ENCODE assay signal across 8 mouse cellular contexts in the genomic region with DNA sequence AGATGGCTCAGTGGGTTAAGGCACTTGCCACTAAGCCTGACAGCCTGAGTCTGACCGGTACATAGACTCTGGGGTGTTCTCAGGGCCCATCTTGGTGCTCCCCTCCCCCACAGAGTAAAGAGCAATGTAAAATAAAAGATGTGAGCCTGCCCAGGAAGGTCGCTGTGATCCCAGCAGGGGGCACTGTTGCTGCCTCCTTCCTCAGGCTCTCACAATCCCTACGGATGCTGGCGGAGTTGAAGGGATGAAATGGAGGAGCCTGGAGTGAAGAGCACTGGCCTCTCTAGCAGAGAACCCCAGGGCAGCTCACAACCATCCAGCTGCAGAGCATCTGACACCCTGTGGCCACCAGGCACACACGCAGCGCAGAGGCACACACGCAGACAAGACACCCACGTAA. TPM values are rescaled to one million over a fixed set of nuclear protein-coding genes. Genes with fewer than 3 reads are reported as not detected.
DNase-seq lines count a peak whose midpoint lies in the region; ATAC-seq and TF ChIP-seq lines count a peak whose summit lies in the region.

No protein-coding gene starts in this region.

- no peak overlapping the region for H3K27ac ChIP-seq in forebrain, embryonic 11.5 days (ENCODE audit: low read depth, low read length)
- H3K27ac ChIP-seq in forebrain, embryonic 16.5 days (ENCODE audit: low read length) = no peak overlapping the region
- no peak overlapping the region for H3K27ac ChIP-seq in forebrain, postnatal 0 days (ENCODE audit: low read depth, low read length)
- H3K27ac ChIP-seq in lung, embryonic 14.5 days (ENCODE audit: low read depth) = no peak overlapping the region

- peak; percentile 67 for TF ChIP-seq CTCF in forebrain, postnatal 0 days (IDR thresholded peaks at IDR 0.05; ENCODE audit: low read depth)
- TF ChIP-seq CTCF in lung, embryonic 14.5 days (IDR thresholded peaks at IDR 0.05; ENCODE audit: low read depth) = peak; percentile 65

- H3K4me2 ChIP-seq in forebrain, embryonic 11.5 days (ENCODE audit: low read depth, low read length, severe bottlenecking) = no peak overlapping the region
- no peak overlapping the region for H3K4me2 ChIP-seq in forebrain, embryonic 16.5 days (ENCODE audit: low read length)
- H3K4me2 ChIP-seq in forebrain, postnatal 0 days (ENCODE audit: low read depth) = no peak overlapping the region
- no peak overlapping the region for H3K4me2 ChIP-seq in lung, embryonic 14.5 days

- no peaks in the 10 kb centered on the region; the same call in 1 of the 2 replicates for H3K4me1 ChIP-seq in forebrain, embryonic 11.5 days (replicated peaks; ENCODE audit: control insufficient read depth, insufficient read depth, low read length)
- no peaks in the 10 kb centered on the region for H3K4me1 ChIP-seq in forebrain, embryonic 16.5 days (replicated peaks; ENCODE audit: control insufficient read depth, insufficient read depth, low read length)
- H3K4me1 ChIP-seq in forebrain, postnatal 0 days (ENCODE audit: insufficient read depth) = no peaks in the 10 kb centered on the region
- no peaks in the 10 kb centered on the region for H3K4me1 ChIP-seq in lung, embryonic 14.5 days (ENCODE audit: insufficient read depth)

- no peaks in the 10 kb centered on the region for H3K27me3 ChIP-seq in forebrain, embryonic 11.5 days (ENCODE audit: control insufficient read depth, insufficient read depth, low read length)
- H3K27me3 ChIP-seq in forebrain, embryonic 16.5 days (replicated peaks; ENCODE audit: control insufficient read depth, insufficient read depth, low read length) = no peaks in the 10 kb centered on the region
- no peaks in the 10 kb centered on the region for H3K27me3 ChIP-seq in forebrain, postnatal 0 days (ENCODE audit: insufficient read depth, low read length)
- H3K27me3 ChIP-seq in lung, embryonic 14.5 days (ENCODE audit: insufficient read depth, low read length) = no peaks in the 10 kb centered on the region

- peak; percentile 78 for DNase-seq in forebrain, embryonic 11.5 days (ENCODE audit: low spot score)
- peak; percentile 55 for DNase-seq in right cerebral cortex, postnatal 14 days
- DNase-seq in right cerebral cortex, postnatal 25 days = no peak
- peak; percentile 58 for DNase-seq in forebrain, postnatal 0 days
- peak; percentile 70 for DNase-seq in lung, embryonic 14.5 days
- DNase-seq in urinary bladder, postnatal 36 days (ENCODE audit: low spot score in 2 of 2) = no peak
- no peak for DNase-seq in urinary bladder, postnatal 25 days (ENCODE audit: low spot score)

- WGBS in forebrain, embryonic 11.5 days = 30% methylated on average over 8 of the region's 8 CpGs
- WGBS in forebrain, embryonic 16.5 days = 30% methylated on average over 8 of the region's 8 CpGs
- 35% methylated on average over 8 of the region's 8 CpGs for WGBS in forebrain, postnatal 0 days
- WGBS in lung, embryonic 14.5 days = 39% methylated on average over 8 of the region's 8 CpGs

- H3K36me3 ChIP-seq in forebrain, embryonic 11.5 days (ENCODE audit: control insufficient read depth, insufficient read depth, low read length) = no peaks in the 10 kb centered on the region; the same call in 1 of the 2 replicates
- H3K36me3 ChIP-seq in forebrain, embryonic 16.5 days (ENCODE audit: control insufficient read depth, insufficient read depth) = peaks cover 24% of the 10 kb centered on the region
- H3K36me3 ChIP-seq in forebrain, postnatal 0 days (ENCODE audit: insufficient read depth) = peaks cover 73% of the 10 kb centered on the region
- peaks cover 38% of the 10 kb centered on the region for H3K36me3 ChIP-seq in lung, embryonic 14.5 days (ENCODE audit: insufficient read depth)

- H3K9me3 ChIP-seq in forebrain, embryonic 11.5 days (ENCODE audit: control insufficient read depth, low read length) = no peaks in the 10 kb centered on the region
- H3K9me3 ChIP-seq in forebrain, embryonic 16.5 days (ENCODE audit: control insufficient read depth, low read length) = no peaks in the 10 kb centered on the region
- no peaks in the 10 kb centered on the region for H3K9me3 ChIP-seq in forebrain, postnatal 0 days (ENCODE audit: low read length)
- no peaks in the 10 kb centered on the region for H3K9me3 ChIP-seq in lung, embryonic 14.5 days (ENCODE audit: low read depth, low read length)

- no peak overlapping the region for H3K4me3 ChIP-seq in forebrain, embryonic 11.5 days (ENCODE audit: low read depth, low read length)
- H3K4me3 ChIP-seq in forebrain, embryonic 16.5 days (replicated peaks; ENCODE audit: low read length) = no peak overlapping the region
- no peak overlapping the region for H3K4me3 ChIP-seq in forebrain, postnatal 0 days (ENCODE audit: low read depth, low read length)
- no peak overlapping the region for H3K4me3 ChIP-seq in lung, embryonic 14.5 days (ENCODE audit: low read depth, low read length)

- no peak overlapping the region for H3K9ac ChIP-seq in forebrain, embryonic 11.5 days (ENCODE audit: low read length)
- H3K9ac ChIP-seq in forebrain, embryonic 16.5 days (replicated peaks; ENCODE audit: low read depth, low read length) = no peak overlapping the region
- no peak overlapping the region for H3K9ac ChIP-seq in forebrain, postnatal 0 days
- H3K9ac ChIP-seq in lung, embryonic 14.5 days = no peak overlapping the region

- peak; percentile 46; the same call in 1 of the 2 replicates for ATAC-seq in forebrain, embryonic 11.5 days (replicated peaks; ENCODE audit: low FRiP score)
- no peak for ATAC-seq in forebrain, embryonic 16.5 days
- ATAC-seq in forebrain, postnatal 0 days = peak; percentile 63
- ATAC-seq in lung, embryonic 14.5 days (ENCODE audit: insufficient read depth) = no peak

RNA-seq across cellular contexts. Expression of gene Limk1, which starts 19.9 kb away (rescaled TPM):
- polyA plus RNA-seq in forebrain, embryonic 11.5 days (2014; fragmentation: Nextera tagmentation; extraction: Ambion mirVana) = 11.2 and 11.8 TPM in 2 replicates
- polyA plus RNA-seq in forebrain, embryonic 16.5 days (2015; fragmentation: Nextera tagmentation; extraction: Ambion mirVana) = 15.2 and 19.0 TPM in 2 replicates
- 41.3 and 44.5 TPM in 2 replicates for total RNA-seq in forebrain, postnatal 0 days (2014; rRNA removed)
- 9.3 and 11.4 TPM in 2 replicates for polyA plus RNA-seq in forebrain, postnatal 0 days (2015; fragmentation: Nextera tagmentation; extraction: Ambion mirVana)
- polyA plus RNA-seq in lung, embryonic 14.5 days (2014; fragmentation: Nextera tagmentation; extraction: Ambion mirVana) = 8.2 and 10.0 TPM in 2 replicates

RNA-seq across cellular contexts. Expression of gene Eif4h, which starts 29.2 kb away (rescaled TPM):
- polyA plus RNA-seq in forebrain, embryonic 11.5 days (2014; fragmentation: Nextera tagmentation; extraction: Ambion mirVana) = 493 and 540 TPM in 2 replicates
- 405 and 411 TPM in 2 replicates for polyA plus RNA-seq in forebrain, embryonic 16.5 days (2015; fragmentation: Nextera tagmentation; extraction: Ambion mirVana)
- total RNA-seq in forebrain, postnatal 0 days (2014; rRNA removed) = 498 and 525 TPM in 2 replicates
- polyA plus RNA-seq in forebrain, postnatal 0 days (2015; fragmentation: Nextera tagmentation; extraction: Ambion mirVana) = 315 and 343 TPM in 2 replicates
- polyA plus RNA-seq in lung, embryonic 14.5 days (2014; fragmentation: Nextera tagmentation; extraction: Ambion mirVana) = 557 and 559 TPM in 2 replicates

RNA-seq across cellular contexts. Expression of gene Lat2, which starts 53.7 kb away (rescaled TPM):
- polyA plus RNA-seq in forebrain, embryonic 11.5 days (2014; fragmentation: Nextera tagmentation; extraction: Ambion mirVana) = 2.2 and 3.8 TPM in 2 replicates
- polyA plus RNA-seq in forebrain, embryonic 16.5 days (2015; fragmentation: Nextera tagmentation; extraction: Ambion mirVana) = 3.0 and 5.3 TPM in 2 replicates
- 1.5 and 1.8 TPM in 2 replicates for total RNA-seq in forebrain, postnatal 0 days (2014; rRNA removed)
- 1.2 and 2.5 TPM in 2 replicates for polyA plus RNA-seq in forebrain, postnatal 0 days (2015; fragmentation: Nextera tagmentation; extraction: Ambion mirVana)
- 2.1 and 2.9 TPM in 2 replicates for polyA plus RNA-seq in lung, embryonic 14.5 days (2014; fragmentation: Nextera tagmentation; extraction: Ambion mirVana)

Comparison
In these comparisons a context has a peak if more than half of its experiments do, and no peak if none do; other contexts are left out.
1. ATAC-seq: peak in forebrain, embryonic 11.5 days (single experiment) and forebrain, postnatal 0 days (single experiment); none in forebrain, embryonic 16.5 days (single experiment) and lung, embryonic 14.5 days (single experiment).
2. DNase-seq: peak in forebrain, embryonic 11.5 days (single experiment), right cerebral cortex, postnatal 14 days (single experiment), forebrain, postnatal 0 days (single experiment) and lung, embryonic 14.5 days (single experiment); none in right cerebral cortex, postnatal 25 days (single experiment), urinary bladder, postnatal 36 days (0 of 2) and urinary bladder, postnatal 25 days (single experiment).